Comparison of ENCODE assay signal across 8 mouse cellular contexts in genomic region chr15:83065543-83065942, GRCm38 (mm10). TPM values are rescaled to one million over a fixed set of nuclear protein-coding genes. Genes with fewer than 3 reads are reported as not detected.
DNase-seq lines count a peak whose midpoint lies in the region; ATAC-seq and TF ChIP-seq lines count a peak whose summit lies in the region.

No protein-coding gene starts in this region.

- H3K4me2 ChIP-seq in midbrain, postnatal 0 days (ENCODE audit: low read depth, low read length, poor library complexity, severe bottlenecking), result no peak overlapping the region
- H3K4me2 ChIP-seq in midbrain, embryonic 15.5 days, result no peak overlapping the region
- H3K4me2 ChIP-seq in forebrain, embryonic 11.5 days (ENCODE audit: low read depth, low read length, severe bottlenecking), result no peak overlapping the region

- no peak overlapping the region for H3K4me3 ChIP-seq in midbrain, postnatal 0 days (ENCODE audit: low read depth, low read length)
- H3K4me3 ChIP-seq in midbrain, embryonic 15.5 days, result no peak overlapping the region
- no peak overlapping the region for H3K4me3 ChIP-seq in forebrain, embryonic 11.5 days (ENCODE audit: low read depth, low read length)

- H3K4me1 ChIP-seq in midbrain, postnatal 0 days (ENCODE audit: insufficient read depth, low read length), result no peaks in the 10 kb centered on the region
- peaks cover 3% of the 10 kb centered on the region; the same call in 1 of the 2 replicates for H3K4me1 ChIP-seq in midbrain, embryonic 15.5 days
- H3K4me1 ChIP-seq in forebrain, embryonic 11.5 days (replicated peaks; ENCODE audit: control insufficient read depth, insufficient read depth, low read length), result no peaks in the 10 kb centered on the region; the same call in 1 of the 2 replicates

- H3K9ac ChIP-seq in midbrain, postnatal 0 days (replicated peaks; ENCODE audit: low read length, poor library complexity, severe bottlenecking), result no peak overlapping the region
- no peak overlapping the region for H3K9ac ChIP-seq in midbrain, embryonic 15.5 days
- no peak overlapping the region for H3K9ac ChIP-seq in forebrain, embryonic 11.5 days (ENCODE audit: low read length)

- WGBS in midbrain, postnatal 0 days, result 50% methylated on average over 4 of the region's 4 CpGs
- 74% methylated on average over 4 of the region's 4 CpGs for WGBS in midbrain, embryonic 15.5 days
- WGBS in forebrain, embryonic 11.5 days, result 88% methylated on average over 4 of the region's 4 CpGs

- no peaks in the 10 kb centered on the region for H3K9me3 ChIP-seq in midbrain, postnatal 0 days (ENCODE audit: low read length)
- H3K9me3 ChIP-seq in midbrain, embryonic 15.5 days, result no peaks in the 10 kb centered on the region
- no peaks in the 10 kb centered on the region for H3K9me3 ChIP-seq in forebrain, embryonic 11.5 days (ENCODE audit: control insufficient read depth, low read length)

- H3K27me3 ChIP-seq in midbrain, postnatal 0 days (ENCODE audit: insufficient read depth, low read length), result no peaks in the 10 kb centered on the region
- H3K27me3 ChIP-seq in midbrain, embryonic 15.5 days (replicated peaks), result no peaks in the 10 kb centered on the region
- H3K27me3 ChIP-seq in forebrain, embryonic 11.5 days (ENCODE audit: control insufficient read depth, insufficient read depth, low read length), result no peaks in the 10 kb centered on the region

- no peak for ATAC-seq in midbrain, postnatal 0 days (ENCODE audit: low FRiP score)
- no peak for ATAC-seq in midbrain, embryonic 15.5 days (replicated peaks)
- ATAC-seq in CD4-positive, CD25-positive, alpha-beta regulatory T cell, adult 4 months, result no peak
- ATAC-seq in forebrain, embryonic 11.5 days (replicated peaks; ENCODE audit: low FRiP score), result no peak

- no peak overlapping the region for H3K27ac ChIP-seq in midbrain, postnatal 0 days (ENCODE audit: low read depth, low read length)
- H3K27ac ChIP-seq in midbrain, embryonic 15.5 days, result no peak overlapping the region
- H3K27ac ChIP-seq in forebrain, embryonic 11.5 days (ENCODE audit: low read depth, low read length), result no peak overlapping the region

- H3K36me3 ChIP-seq in midbrain, postnatal 0 days (ENCODE audit: insufficient read depth, low read length), result no peaks in the 10 kb centered on the region
- no peaks in the 10 kb centered on the region for H3K36me3 ChIP-seq in midbrain, embryonic 15.5 days (replicated peaks)
- H3K36me3 ChIP-seq in forebrain, embryonic 11.5 days (ENCODE audit: control insufficient read depth, insufficient read depth, low read length), result no peaks in the 10 kb centered on the region

- DNase-seq in cerebellum, adult 8-10 months, result peak; percentile 13
- DNase-seq in cerebellum, adult 11-12 months, result no peak
- DNase-seq in midbrain, postnatal 0 days (ENCODE audit: low spot score), result peak; percentile 71
- DNase-seq in layer of hippocampus, adult 18-20 months (ENCODE audit: low spot score in 2 of 2), result peak; percentile 52 to 78
- DNase-seq in ovary, postnatal 10 days (ENCODE audit: low spot score), result peak; percentile 29
- DNase-seq in forebrain, embryonic 11.5 days (ENCODE audit: low spot score), result no peak

- no peak for TF ChIP-seq CTCF in midbrain, postnatal 0 days (IDR thresholded peaks at IDR 0.05)

RNA-seq across cellular contexts. Expression of gene Serhl, which starts 23.8 kb away (rescaled TPM):
- total RNA-seq in midbrain, postnatal 0 days (2014; rRNA removed), result 4.2 and 6.7 TPM in 2 replicates
- 38.5 and 40.0 TPM in 2 replicates for polyA plus RNA-seq in midbrain, postnatal 0 days (2015; fragmentation: Nextera tagmentation; extraction: Ambion mirVana)
- polyA plus RNA-seq in midbrain, embryonic 15.5 days (2015; fragmentation: Nextera tagmentation; extraction: Ambion mirVana), result 24.9 and 27.8 TPM in 2 replicates
- 10 to 100 TPM in 1 of 2 experiments, 1 to 10 TPM in 1; 8.5 to 10.6 TPM for total RNA-seq in layer of hippocampus, adult 18-20 months (2021)
- 10 to 100 TPM; 81.9 to 88.8 TPM for polyA plus RNA-seq in CD4-positive, CD25-positive, alpha-beta regulatory T cell, adult 4 months (2017; shearing (Covaris generic))
- 46.0 and 47.3 TPM in 2 replicates for polyA plus RNA-seq in forebrain, embryonic 11.5 days (2014; fragmentation: Nextera tagmentation; extraction: Ambion mirVana)

RNA-seq across cellular contexts. Expression of gene Nfam1, which starts 32.4 kb away (rescaled TPM):
- total RNA-seq in midbrain, postnatal 0 days (2014; rRNA removed), result 3.3 and 4.1 TPM in 2 replicates
- polyA plus RNA-seq in midbrain, postnatal 0 days (2015; fragmentation: Nextera tagmentation; extraction: Ambion mirVana), result 1.9 and 2.6 TPM in 2 replicates
- 2.9 TPM in 2 replicates for polyA plus RNA-seq in midbrain, embryonic 15.5 days (2015; fragmentation: Nextera tagmentation; extraction: Ambion mirVana)
- 1 to 10 TPM; 2.2 to 2.3 TPM for total RNA-seq in layer of hippocampus, adult 18-20 months (2021)
- 1 to 10 TPM in 1 of 2 experiments, under 1 TPM in 1; 0.22 to 1.1 TPM for polyA plus RNA-seq in CD4-positive, CD25-positive, alpha-beta regulatory T cell, adult 4 months (2017; shearing (Covaris generic))
- 1.7 and 2.9 TPM in 2 replicates for polyA plus RNA-seq in forebrain, embryonic 11.5 days (2014; fragmentation: Nextera tagmentation; extraction: Ambion mirVana)

RNA-seq across cellular contexts. Expression of gene Rrp7a, which starts 57.1 kb away (rescaled TPM):
- 171 and 228 TPM in 2 replicates for total RNA-seq in midbrain, postnatal 0 days (2014; rRNA removed)
- 92.7 and 95.2 TPM in 2 replicates for polyA plus RNA-seq in midbrain, postnatal 0 days (2015; fragmentation: Nextera tagmentation; extraction: Ambion mirVana)
- polyA plus RNA-seq in midbrain, embryonic 15.5 days (2015; fragmentation: Nextera tagmentation; extraction: Ambion mirVana), result 83.5 and 86.8 TPM in 2 replicates
- 100 to 1,000 TPM; 163 to 164 TPM for total RNA-seq in layer of hippocampus, adult 18-20 months (2021)
- 10 to 100 TPM; 75.7 to 97.2 TPM for polyA plus RNA-seq in CD4-positive, CD25-positive, alpha-beta regulatory T cell, adult 4 months (2017; shearing (Covaris generic))
- polyA plus RNA-seq in forebrain, embryonic 11.5 days (2014; fragmentation: Nextera tagmentation; extraction: Ambion mirVana), result 71.2 and 79.7 TPM in 2 replicates

Comparison
In these comparisons a context has a peak if more than half of its experiments do, and no peak if none do; other contexts are left out.
1. DNase-seq: peak in cerebellum, adult 8-10 months (single experiment), midbrain, postnatal 0 days (single experiment), layer of hippocampus, adult 18-20 months (2 of 2) and ovary, postnatal 10 days (single experiment); none in cerebellum, adult 11-12 months (single experiment) and forebrain, embryonic 11.5 days (single experiment).